Mouse (Mus musculus) neural tube, embryonic 11.5 days (tissue): Measurements from ENCODE around the gene Idh3g. TPM values are rescaled to one million over a fixed set of nuclear protein-coding genes. Genes with fewer than 3 reads are reported as not detected.

Experiments used
- ATAC-seq: fragments of 200-750 bp; cut with Nextera tagmentation; 2 replicates; pipeline ENCODE4 v1.8.0; 2017; ENCODE audit warnings: moderate number of reproducible peaks, mild to moderate bottlenecking, moderate TSS enrichment, moderate library complexity; ENCODE audit not compliant: insufficient read depth, low FRiP score, low TSS enrichment
- DNase-seq: peaks from one replicate; pipeline ENCODE4 v3.0.0-alpha.2; 2015; ENCODE audit warnings: low spot score
- H3K27ac ChIP-seq: fragments of 300-500 bp; sonication (generic); 2 replicates; pipeline ENCODE4 v1.5.1; 2014; ENCODE audit warnings: low read depth, mild to moderate bottlenecking, low read length
- H3K27me3 ChIP-seq: fragments of 300-500 bp; sonication (generic); 2 replicates; pipeline ENCODE4 v1.6.1; 2014; ENCODE audit warnings: mild to moderate bottlenecking, low read length, mixed read lengths; ENCODE audit not compliant: control insufficient read depth, insufficient read depth
- H3K36me3 ChIP-seq: fragments of 300-500 bp; sonication (generic); 2 replicates; pipeline ENCODE4 v1.6.1; 2014; ENCODE audit warnings: mild to moderate bottlenecking, low read length, moderate library complexity, mixed read lengths; ENCODE audit not compliant: control insufficient read depth, insufficient read depth
- H3K4me1 ChIP-seq: fragments of 300-500 bp; sonication (generic); 2 replicates; pipeline ENCODE4 v1.6.1; 2014; ENCODE audit warnings: low read length, mixed read lengths; ENCODE audit not compliant: control insufficient read depth, insufficient read depth
- H3K4me2 ChIP-seq: fragments of 300-500 bp; sonication (generic); 2 replicates; pipeline ENCODE4 v1.6.1; 2014; ENCODE audit warnings: low read depth, mild to moderate bottlenecking, moderate library complexity
- H3K4me3 ChIP-seq: fragments of 300-500 bp; sonication (generic); 2 replicates; pipeline ENCODE4 v1.5.1; 2014; ENCODE audit warnings: low read depth, low read length
- H3K9ac ChIP-seq: fragments of 300-500 bp; sonication (generic); 2 replicates; pipeline ENCODE4 v1.6.1; 2014; ENCODE audit warnings: mild to moderate bottlenecking, low read length
- H3K9me3 ChIP-seq: fragments of 300-500 bp; sonication (generic); 2 replicates; pipeline ENCODE4 v1.6.1; 2016; ENCODE audit warnings: low read length; ENCODE audit not compliant: control insufficient read depth
- WGBS: fragments of 180-500 bp; shearing (Covaris S2); extraction: QIAGEN DNeasy Blood & Tissue Kit; methylation state at CpG from one replicate; pipeline ENCODE4 v1.1.7; 2014; 5-methylcytosine and 5-hydroxymethylcytosine counted together
- polyA plus RNA-seq: library from polyadenylated mRNA; unstranded; fragments of >200 nt; fragmentation: Nextera tagmentation; extraction: Ambion mirVana; gene quantifications from 2 replicates; pipeline ENCODE4 v1.2.1, GENCODE M21; 2014

Gene Idh3g
- 197 and 198 TPM in 2 replicates for polyA plus RNA-seq

DNA sequence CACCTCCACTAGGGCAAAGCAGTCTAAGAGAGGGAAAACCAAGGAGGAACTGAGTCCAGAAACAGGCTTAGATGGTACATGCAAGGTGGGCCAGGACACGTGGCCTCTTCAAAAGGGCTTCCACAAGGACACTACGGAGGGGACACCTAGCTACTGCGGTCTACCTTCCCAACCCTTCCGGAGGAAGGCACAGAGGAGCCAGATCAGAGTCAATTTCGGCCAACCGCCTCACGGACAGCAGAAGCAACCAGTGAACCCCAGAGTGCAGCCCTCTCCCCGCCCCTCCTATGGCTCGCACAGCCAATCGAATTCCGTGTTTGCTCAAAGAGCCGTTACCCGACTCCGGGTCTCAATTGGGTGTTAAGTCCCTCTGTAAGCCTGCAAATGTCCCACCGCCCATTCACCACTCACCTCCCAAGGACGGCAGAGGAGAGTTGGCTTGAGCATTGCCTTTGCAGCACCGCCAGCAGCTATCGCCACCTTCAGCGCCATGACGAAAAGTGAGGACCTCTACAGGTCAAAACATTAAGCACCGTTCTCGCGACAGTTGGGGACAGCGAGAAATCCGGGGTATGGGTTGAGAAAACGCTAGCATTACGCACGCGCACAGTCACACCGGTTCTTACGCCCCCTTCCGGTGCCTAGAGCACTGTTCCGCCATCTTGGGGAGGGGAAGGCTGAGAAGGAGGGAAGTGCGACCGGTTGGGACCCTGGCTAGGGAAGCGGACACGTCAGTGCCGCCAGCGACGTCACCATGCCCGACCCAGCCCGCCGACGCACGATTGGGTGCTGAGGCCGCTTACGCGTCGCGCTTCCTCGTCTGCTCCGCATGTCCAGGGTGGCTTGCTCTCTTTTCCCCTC, at the start of gene Idh3g, which contains the start of gene Ssr4:
Idh3g (minus strand) TSS at position 534 of the 861 bp plus-strand sequence.
Ssr4 (plus strand) TSS at position 665 of the 861 bp plus-strand sequence.
- 20% methylated on average over 52 of the region's 52 CpGs for WGBS
- peak; percentile 98 for ATAC-seq

GRCm38 (mm10) chrX:73835731-73836130, 49.0 kb upstream of the Idh3g start:
- no peak overlapping the region for H3K9ac ChIP-seq
- no peaks in the 10 kb centered on the region for H3K4me1 ChIP-seq
- H3K4me2 ChIP-seq: no peak overlapping the region
- DNase-seq: no peak
- no peak overlapping the region for H3K4me3 ChIP-seq
- H3K9me3 ChIP-seq: no peaks in the 10 kb centered on the region
- no peaks in the 10 kb centered on the region for H3K27me3 ChIP-seq
- ATAC-seq: no peak
- no peak overlapping the region for H3K27ac ChIP-seq
- 92% methylated on average over 1 of the region's 1 CpGs for WGBS
- H3K36me3 ChIP-seq: no peaks in the 10 kb centered on the region

More for the DNA sequence above, at the start of gene Idh3g, which contains the start of gene Ssr4:
- H3K4me2 ChIP-seq: peak within 1 kb of the TSS; percentile 57
- H3K27me3 ChIP-seq: no peaks in the 10 kb centered on the region
- H3K4me1 ChIP-seq: peaks cover 9% of the 10 kb centered on the region; the same call in 1 of the 2 replicates
- no peaks in the 10 kb centered on the region for H3K9me3 ChIP-seq
- H3K36me3 ChIP-seq: no peaks in the 10 kb centered on the region; the same call in 1 of the 2 replicates
- H3K4me3 ChIP-seq: peak within 1 kb of the TSS; percentile 52
- peak; percentile 94 for DNase-seq
- peak within 1 kb of the TSS; percentile 69 for H3K9ac ChIP-seq
- peak within 1 kb of the TSS; percentile 72 for H3K27ac ChIP-seq

GRCm38 (mm10) chrX:73824185-73825151, 37.8 kb upstream of the Idh3g start, which contains the start of gene Pdzd4:
TSS of gene Pdzd4 (minus strand) at chrX:73824969.
- 0 out of 2 replicates have a peak within 1 kb of the TSS, but pooled peaks have one; percentile 53 for H3K27ac ChIP-seq
- H3K27me3 ChIP-seq: 0 out of 2 replicates have a peak, but pooled peaks cover 2% of the 10 kb centered on the region
- ATAC-seq (peak; percentile 81), DNase-seq (peak; percentile 79)
- H3K9ac ChIP-seq: peak within 1 kb of the TSS; percentile 72
- 14% methylated on average over 55 of the region's 84 CpGs for WGBS
- no peaks in the 10 kb centered on the region for H3K36me3 ChIP-seq
- no peaks in the 10 kb centered on the region for H3K4me1 ChIP-seq
- H3K4me2 ChIP-seq: peak within 1 kb of the TSS; percentile 65
- H3K4me3 ChIP-seq: peak within 1 kb of the TSS; percentile 54
- no peaks in the 10 kb centered on the region for H3K9me3 ChIP-seq

DNA sequence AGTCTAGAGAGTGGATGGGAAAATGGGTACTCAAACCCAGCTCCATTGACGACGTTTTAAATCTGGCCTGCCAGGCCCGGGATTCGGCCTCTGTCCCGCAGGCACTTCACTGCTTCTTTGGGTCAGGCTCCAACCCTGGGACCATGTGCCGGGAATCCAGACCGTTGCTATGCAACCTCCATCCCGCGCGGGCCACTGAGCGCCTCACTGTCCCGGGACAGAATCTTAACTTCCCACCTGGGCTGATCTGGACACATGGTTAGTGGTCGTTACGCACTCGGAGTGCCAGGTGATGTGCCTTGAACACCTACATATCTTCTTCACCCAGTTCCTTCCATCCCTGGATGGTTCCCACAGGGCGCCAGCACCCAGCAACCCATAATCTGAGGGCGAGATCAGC, 37.0 kb upstream of the Idh3g start:
- Histone ChIP-seq H3K4me3 (peak overlapping the region; percentile 54), H3K4me2 (peak overlapping the region; percentile 65), H3K9ac (peak overlapping the region; percentile 72), H3K4me1 (no peaks in the 10 kb centered on the region), H3K9me3 (no peaks in the 10 kb centered on the region), H3K27me3 (0 out of 2 replicates have a peak, but pooled peaks cover 2% of the 10 kb centered on the region), H3K27ac (no peak overlapping the region), H3K36me3 (no peaks in the 10 kb centered on the region)
- no peak for ATAC-seq
- WGBS: 17% methylated on average over 16 of the region's 17 CpGs
- DNase-seq: peak; percentile 30

- ATAC-seq: no peak
- H3K4me2 ChIP-seq: no peak overlapping the region
- H3K27ac ChIP-seq: no peak overlapping the region
- no peaks in the 10 kb centered on the region for H3K4me1 ChIP-seq
- no peaks in the 10 kb centered on the region for H3K27me3 ChIP-seq
- H3K9ac ChIP-seq: no peak overlapping the region
- H3K9me3 ChIP-seq: no peaks in the 10 kb centered on the region
- WGBS: 70% methylated on average over 3 of the region's 3 CpGs
- no peak overlapping the region for H3K4me3 ChIP-seq
- DNase-seq: no peak
- H3K36me3 ChIP-seq: no peaks in the 10 kb centered on the region
Observed at GRCm38 (mm10) chrX:73816596-73817314, 30.1 kb upstream of the Idh3g start.

GRCm38 (mm10) chrX:73815072-73815471, 28.4 kb upstream of the Idh3g start:
- peak overlapping the region; percentile 30 for H3K4me2 ChIP-seq
- H3K27ac ChIP-seq: no peak overlapping the region
- 0 out of 2 replicates have a peak, but pooled peaks have one; percentile 50 for ATAC-seq
- no peaks in the 10 kb centered on the region for H3K27me3 ChIP-seq
- 23% methylated on average over 14 of the region's 14 CpGs for WGBS
- DNase-seq: peak; percentile 67
- peak overlapping the region; percentile 21 for H3K4me3 ChIP-seq
- no peaks in the 10 kb centered on the region for H3K4me1 ChIP-seq
- no peaks in the 10 kb centered on the region for H3K36me3 ChIP-seq
- peak overlapping the region; percentile 68 for H3K9ac ChIP-seq
- H3K9me3 ChIP-seq: no peaks in the 10 kb centered on the region

- H3K9me3 ChIP-seq: no peaks in the 10 kb centered on the region
- no peak overlapping the region for H3K27ac ChIP-seq
- no peak overlapping the region for H3K9ac ChIP-seq
- no peak overlapping the region for H3K4me2 ChIP-seq
- no peaks in the 10 kb centered on the region for H3K4me1 ChIP-seq
- H3K4me3 ChIP-seq: no peak overlapping the region
- ATAC-seq (no peak), DNase-seq (no peak)
- 44% methylated on average over 1 of the region's 1 CpGs for WGBS
- no peaks in the 10 kb centered on the region for H3K27me3 ChIP-seq
- no peaks in the 10 kb centered on the region for H3K36me3 ChIP-seq
Observed at GRCm38 (mm10) chrX:73805814-73806213, 19.1 kb upstream of the Idh3g start.

- peak; percentile 85 for ATAC-seq
- Histone ChIP-seq H3K27ac (no peak overlapping the region), H3K27me3 (no peaks in the 10 kb centered on the region), H3K4me3 (no peak overlapping the region), H3K36me3 (no peaks in the 10 kb centered on the region), H3K9ac (no peak overlapping the region), H3K9me3 (no peaks in the 10 kb centered on the region), H3K4me2 (no peak overlapping the region), H3K4me1 (no peaks in the 10 kb centered on the region)
- peak; percentile 82 for DNase-seq
- WGBS: 49% methylated on average over 9 of the region's 9 CpGs
Observed at GRCm38 (mm10) chrX:73798502-73798901, 11.8 kb upstream of the Idh3g start.
